Mouse (Mus musculus) liver, adult 2 months (tissue): ENCODE data around the gene Dolk.

Experiments used
- CTCF ChIP-seq: fragments of 200-500 bp; IDR thresholded peaks from 2 replicates; pipeline ENCODE4 v1.5.1; 2011; ENCODE audit warnings: low read depth, low read length, control low read depth
- POLR2A ChIP-seq: fragments of 200-500 bp; IDR thresholded peaks from 2 replicates; pipeline ENCODE4 v1.6.1; 2011; ENCODE audit warnings: low read length, control low read depth; ENCODE audit not compliant: insufficient read depth; ENCODE audit errors: extremely low read depth

DNA sequence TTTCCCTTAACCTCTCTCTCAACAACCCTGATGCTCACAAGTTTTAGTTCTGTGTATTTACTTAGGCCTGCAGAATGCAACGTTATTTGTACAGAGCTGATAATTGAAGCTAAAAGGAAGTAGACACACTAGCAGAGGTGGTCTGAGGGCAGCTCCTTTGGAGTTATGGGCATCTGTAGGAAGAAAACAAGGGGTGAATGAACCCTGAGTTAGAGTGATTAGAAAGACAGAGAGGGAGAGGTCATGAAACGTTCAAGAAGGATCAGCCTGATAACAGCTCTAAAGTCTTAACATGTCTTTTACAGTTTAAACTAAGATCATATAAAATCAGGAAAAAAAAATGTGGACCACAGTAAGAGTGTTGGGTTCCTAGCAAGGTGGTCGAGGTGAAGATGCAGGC lies 23.2 kb upstream of the Dolk start:
- TF ChIP-seq POLR2A, result no peak
- TF ChIP-seq CTCF, result no peak
